Mouse (Mus musculus) G1E (cell line): Measurements from ENCODE around the gene Ncaph2.

Source experiments
- CTCF ChIP-seq: IDR thresholded peaks from 2 replicates; pipeline ENCODE4 v1.5.1; 2012; ENCODE audit warnings: low read depth, low read length, inconsistent platforms, mixed read lengths
- GATA1 ChIP-seq: IDR thresholded peaks from 2 replicates; pipeline ENCODE4 v1.6.1; 2012; ENCODE audit warnings: borderline replicate concordance, low read length, inconsistent platforms, mixed read lengths
- POLR2AphosphoS5 ChIP-seq: IDR thresholded peaks from 2 replicates; pipeline ENCODE4 v1.6.1; 2012; ENCODE audit warnings: low read depth, low read length, inconsistent platforms; ENCODE audit not compliant: insufficient replicate concordance

DNA sequence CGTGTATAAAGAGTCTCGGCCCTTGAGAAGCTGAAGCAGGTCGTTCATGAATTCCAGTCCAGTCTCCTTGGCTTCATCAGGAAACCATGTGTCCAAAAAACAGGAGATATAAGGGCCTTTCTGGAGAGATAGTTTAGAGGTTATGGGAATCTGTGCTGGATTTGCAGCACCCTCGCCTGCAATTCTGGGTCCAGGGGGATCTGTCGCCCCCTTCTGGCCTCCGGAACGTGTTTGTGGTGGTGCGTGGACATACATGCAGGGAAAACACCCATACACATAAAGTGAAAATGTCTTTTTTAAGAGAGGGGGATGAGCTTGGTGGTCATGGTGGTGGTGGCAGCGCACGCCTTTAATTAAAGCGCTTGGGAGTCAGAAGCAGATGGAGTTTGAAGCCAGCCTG is 39.4 kb upstream of the Ncaph2 start:
- TF ChIP-seq GATA1 = no peak
- TF ChIP-seq CTCF = peak; percentile 38
- TF ChIP-seq POLR2AphosphoS5 = no peak
